Mouse (Mus musculus) liver, embryonic 14.5 days (tissue): ENCODE results near the gene Thap4. TPM values are rescaled to one million over a fixed set of nuclear protein-coding genes. Genes with fewer than 3 reads are reported as not detected.
A peak's percentile ranks its signal among the peaks of the same experiment; 100 is the strongest.

ENCODE experiments used
- ATAC-seq: fragments of 200-750 bp; cut with Nextera tagmentation; 2 replicates; pipeline ENCODE4 v1.8.0; 2017; ENCODE audit warnings: moderate number of reproducible peaks, mild to moderate bottlenecking, moderate library complexity; ENCODE audit not compliant: insufficient read depth
- DNase-seq, 3 experiments: peaks; one replicate each; pipeline ENCODE4 v3.0.0-alpha.2; 2012 to 2013; ENCODE audit warnings: low read depth in 3 of 3, low spot score in 3 of 3
- H3K27ac ChIP-seq: fragments of 300-500 bp; sonication (generic); 2 replicates; pipeline ENCODE4 v1.5.1; 2014; ENCODE audit warnings: moderate library complexity, mild to moderate bottlenecking, control low read depth, inconsistent platforms
- H3K27me3 ChIP-seq: fragments of 300-500 bp; sonication (generic); 2 replicates; pipeline ENCODE4 v1.6.1; 2014; ENCODE audit warnings: mild to moderate bottlenecking, low read length, moderate library complexity; ENCODE audit not compliant: control insufficient read depth, insufficient read depth
- H3K36me3 ChIP-seq: fragments of 300-500 bp; sonication (generic); replicated peaks from 2 replicates; pipeline ENCODE4 v1.6.1; 2014; ENCODE audit warnings: low read depth; ENCODE audit not compliant: control insufficient read depth, insufficient read depth
- H3K4me1 ChIP-seq, 2 experiments: fragments of 200-500 bp in 1 of 2; fragments of 300-500 bp in 1 of 2; sonication (generic) in 1 of 2; replicated peaks; 2 replicates each; pipeline ENCODE4 v1.6.1; 2012 to 2014; ENCODE audit warnings: antibody characterized with exemption in 1 of 2, inconsistent platforms in 1 of 2, low read length in 1 of 2; ENCODE audit not compliant: control insufficient read depth in 2 of 2, insufficient read depth in 2 of 2
- H3K4me2 ChIP-seq: fragments of 300-500 bp; sonication (generic); 2 replicates; pipeline ENCODE4 v1.6.1; 2014; ENCODE audit warnings: low read depth, mild to moderate bottlenecking, control low read depth, moderate library complexity
- H3K4me3 ChIP-seq, 2 experiments: fragments of 200-500 bp in 1 of 2; fragments of 300-500 bp in 1 of 2; sonication (generic) in 1 of 2; 2 replicates each; pipeline ENCODE4 v1.5.1; 2012 to 2014; ENCODE audit warnings: low read depth in 2 of 2, low read length in 2 of 2, mild to moderate bottlenecking in 2 of 2, control low read depth in 1 of 2, inconsistent platforms in 1 of 2, moderate library complexity in 1 of 2; ENCODE audit not compliant: insufficient read depth in 1 of 2
- H3K9ac ChIP-seq: fragments of 300-500 bp; sonication (generic); replicated peaks from 2 replicates; pipeline ENCODE4 v1.6.1; 2014; ENCODE audit warnings: mild to moderate bottlenecking, control low read depth, moderate library complexity
- H3K9me3 ChIP-seq: fragments of 300-500 bp; sonication (generic); 2 replicates; pipeline ENCODE4 v1.6.1; 2016; ENCODE audit warnings: low read length, mixed read lengths; ENCODE audit not compliant: control insufficient read depth
- CTCF ChIP-seq: IDR thresholded peaks from 2 replicates; pipeline ENCODE4 v1.5.1; 2016; ENCODE audit warnings: antibody characterized with exemption, low read depth, control low read depth
- EP300 ChIP-seq: IDR thresholded peaks from 2 replicates; pipeline ENCODE4 v1.6.1; 2016; ENCODE audit warnings: antibody characterized with exemption, low read depth
- WGBS: fragments of 180-500 bp; shearing (Covaris S2); extraction: QIAGEN DNeasy Blood & Tissue Kit; methylation state at CpG from one replicate; pipeline ENCODE4 v1.1.7; 2014; ENCODE audit not compliant: insufficient replicate concordance; 5-methylcytosine and 5-hydroxymethylcytosine counted together
- polyA plus RNA-seq, 2 experiments: library from polyadenylated mRNA; depleted of rRNA in 1 of 2; stranded (reverse) in 1 of 2; unstranded in 1 of 2; fragments of >200 nt; fragmentation: Nextera tagmentation in 1 of 2; extraction: Ambion mirVana in 1 of 2; gene quantifications; 2 replicates each; pipeline versions ENCODE4 v1.2.1 to v1.2.3; 2012 to 2014

Thap4 gene
- polyA plus RNA-seq, 2 experiments = 10.5 to 11.7 TPM

- no peaks in the 10 kb centered on the region for H3K36me3 ChIP-seq
- H3K9ac ChIP-seq = no peak overlapping the region
- H3K4me1 ChIP-seq = no peaks in the 10 kb centered on the region
- no peaks in the 10 kb centered on the region for H3K9me3 ChIP-seq
- WGBS = 61% methylated on average over 5 of the region's 5 CpGs
- no peak overlapping the region for H3K4me3 ChIP-seq
- H3K27ac ChIP-seq = no peak overlapping the region
- TF ChIP-seq EP300 = no peak
- no peaks in the 10 kb centered on the region for H3K27me3 ChIP-seq
- no peak for ATAC-seq
- DNase-seq = no peak
- H3K4me2 ChIP-seq = no peak overlapping the region
Measured at GRCm38 (mm10) chr1:93657025-93657360, 97.7 kb downstream of the Thap4 start.

- H3K27ac ChIP-seq = no peak overlapping the region
- ATAC-seq (no peak), DNase-seq (no peak)
- no peaks in the 10 kb centered on the region for H3K36me3 ChIP-seq
- no peak overlapping the region for H3K9ac ChIP-seq
- TF ChIP-seq EP300 (no peak), CTCF (no peak)
- H3K4me3 ChIP-seq = no peak overlapping the region
- no peaks in the 10 kb centered on the region for H3K4me1 ChIP-seq
- H3K27me3 ChIP-seq = no peaks in the 10 kb centered on the region
- H3K4me2 ChIP-seq = no peak overlapping the region
- WGBS = 46% methylated on average over 7 of the region's 7 CpGs
- H3K9me3 ChIP-seq = no peaks in the 10 kb centered on the region
Measured at GRCm38 (mm10) chr1:93656325-93657024, 98.2 kb downstream of the Thap4 start.

DNA sequence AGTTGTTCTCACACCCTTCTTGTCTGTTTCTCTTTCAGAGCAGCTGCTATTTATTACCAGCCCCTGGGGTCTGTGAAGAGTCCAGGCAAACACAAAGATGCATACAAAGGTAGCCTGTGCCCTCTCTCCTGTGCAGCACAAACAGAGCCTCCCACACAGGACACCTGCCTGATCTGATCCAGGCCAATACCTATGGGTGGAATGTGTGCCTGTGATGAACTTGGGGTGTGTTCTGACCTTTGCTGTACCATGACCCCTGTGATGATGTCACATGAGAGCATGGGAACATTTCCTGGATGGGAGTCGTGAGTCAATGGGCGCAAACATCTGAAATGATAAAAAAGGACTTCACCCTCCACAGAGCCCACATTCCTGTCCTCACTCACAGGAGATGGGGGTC, 99.9 kb downstream of the Thap4 start:
- no peak overlapping the region for H3K4me2 ChIP-seq
- H3K27ac ChIP-seq = no peak overlapping the region
- no peak overlapping the region for H3K9ac ChIP-seq
- WGBS = 48% methylated on average over 2 of the region's 2 CpGs
- 0 out of 4 replicates have a peak, but pooled peaks cover 0 to under 1% of the 10 kb centered on the region in 2 experiments for H3K4me1 ChIP-seq
- H3K4me3 ChIP-seq = no peak overlapping the region
- no peaks in the 10 kb centered on the region for H3K27me3 ChIP-seq
- H3K36me3 ChIP-seq = no peaks in the 10 kb centered on the region
- TF ChIP-seq EP300 = no peak
- no peak for TF ChIP-seq CTCF
- DNase-seq = no peak
- no peaks in the 10 kb centered on the region for H3K9me3 ChIP-seq
- peak; percentile 59; the same call in 1 of the 2 replicates for ATAC-seq

GRCm38 (mm10) chr1:93654275-93654674, 100.4 kb downstream of the Thap4 start:
- Histone ChIP-seq H3K4me2 (no peak overlapping the region), H3K27me3 (no peaks in the 10 kb centered on the region)

More at GRCm38 (mm10) chr1:93654275-93654674, 100.4 kb downstream of the Thap4 start:
- H3K4me1 ChIP-seq = 0 out of 4 replicates have a peak, but pooled peaks cover 0 to 2% of the 10 kb centered on the region in 2 experiments
- no peaks in the 10 kb centered on the region for H3K36me3 ChIP-seq
- WGBS = 7% methylated on average over 2 of the region's 2 CpGs
- no peak overlapping the region for H3K9ac ChIP-seq
- no peaks in the 10 kb centered on the region for H3K9me3 ChIP-seq
- no peak overlapping the region for H3K27ac ChIP-seq
- no peak for TF ChIP-seq EP300
- TF ChIP-seq CTCF = no peak
- ATAC-seq (no peak), DNase-seq (no peak)
- no peak overlapping the region for H3K4me3 ChIP-seq

Other genes starting within 250 kb of the Thap4 start
- 0.61 TPM in 2 replicates for gene Farp2, start 242.8 kb downstream of the Thap4 start, polyA plus RNA-seq (2012; rRNA removed)
- gene Farp2, start 242.8 kb downstream of the Thap4 start, polyA plus RNA-seq (2014; fragmentation: Nextera tagmentation; extraction: Ambion mirVana) = 1.2 and 1.3 TPM in 2 replicates
- gene Stk25, start 96.2 kb downstream of the Thap4 start, polyA plus RNA-seq (2012; rRNA removed) = 28.4 and 39.2 TPM in 2 replicates
- 39.9 and 41.1 TPM in 2 replicates for gene Stk25, start 96.2 kb downstream of the Thap4 start, polyA plus RNA-seq (2014; fragmentation: Nextera tagmentation; extraction: Ambion mirVana)
- gene Bok, start 69.2 kb downstream of the Thap4 start, polyA plus RNA-seq (2012; rRNA removed) = 1.9 TPM in 2 replicates
- gene Bok, start 69.2 kb downstream of the Thap4 start, polyA plus RNA-seq (2014; fragmentation: Nextera tagmentation; extraction: Ambion mirVana) = 2.8 and 3.0 TPM in 2 replicates
- gene Atg4b, start 3.4 kb downstream of the Thap4 start, polyA plus RNA-seq (2012; rRNA removed) = 18.6 and 22.6 TPM in 2 replicates
- gene Atg4b, start 3.4 kb downstream of the Thap4 start, polyA plus RNA-seq (2014; fragmentation: Nextera tagmentation; extraction: Ambion mirVana) = 64.3 and 68.2 TPM in 2 replicates
- gene Dtymk, start 47.1 kb upstream of the Thap4 start, polyA plus RNA-seq (2012; rRNA removed) = 99.0 and 128 TPM in 2 replicates
- gene Dtymk, start 47.1 kb upstream of the Thap4 start, polyA plus RNA-seq (2014; fragmentation: Nextera tagmentation; extraction: Ambion mirVana) = 148 and 150 TPM in 2 replicates
- gene Ing5, start 49.1 kb upstream of the Thap4 start, polyA plus RNA-seq (2012; rRNA removed) = 5.3 and 6.9 TPM in 2 replicates
- gene Ing5, start 49.1 kb upstream of the Thap4 start, polyA plus RNA-seq (2014; fragmentation: Nextera tagmentation; extraction: Ambion mirVana) = 7.6 and 9.6 TPM in 2 replicates
- 6.4 and 6.8 TPM in 2 replicates for gene D2hgdh, start 70.0 kb upstream of the Thap4 start, polyA plus RNA-seq (2012; rRNA removed)
- gene D2hgdh, start 70.0 kb upstream of the Thap4 start, polyA plus RNA-seq (2014; fragmentation: Nextera tagmentation; extraction: Ambion mirVana) = 3.7 and 5.0 TPM in 2 replicates
- not detected in 2 replicates for gene Gal3st2, start 106.4 kb upstream of the Thap4 start, polyA plus RNA-seq (2012; rRNA removed)
- not detected in 2 replicates for gene Gal3st2, start 106.4 kb upstream of the Thap4 start, polyA plus RNA-seq (2014; fragmentation: Nextera tagmentation; extraction: Ambion mirVana)
- not detected in 2 replicates for gene Gal3st2b, start 163.4 kb upstream of the Thap4 start, polyA plus RNA-seq (2012; rRNA removed)
- not detected in 2 replicates for gene Gal3st2b, start 163.4 kb upstream of the Thap4 start, polyA plus RNA-seq (2014; fragmentation: Nextera tagmentation; extraction: Ambion mirVana)
- gene Gal3st2c, start 235.6 kb upstream of the Thap4 start, polyA plus RNA-seq (2012; rRNA removed) = not detected in 2 replicates
- not detected in 2 replicates for gene Gal3st2c, start 235.6 kb upstream of the Thap4 start, polyA plus RNA-seq (2014; fragmentation: Nextera tagmentation; extraction: Ambion mirVana)